Mouse (Mus musculus) c-Kit-positive CD71-positive TER-119-positive erythroid progenitor cells, embryonic 14.5 days (primary cell): ENCODE measurements at regions not wholly inside any gene's neighbourhood (a gene's known extent, or its start where the extent isn't known, plus 50 kb on each side); places are given as distances from the start of the nearest gene placed in this dataset.

Source experiments
- DNase-seq: peaks from one replicate; pipeline ENCODE4 v3.0.0-alpha.2; 2013; ENCODE audit warnings: low spot score

DNA sequence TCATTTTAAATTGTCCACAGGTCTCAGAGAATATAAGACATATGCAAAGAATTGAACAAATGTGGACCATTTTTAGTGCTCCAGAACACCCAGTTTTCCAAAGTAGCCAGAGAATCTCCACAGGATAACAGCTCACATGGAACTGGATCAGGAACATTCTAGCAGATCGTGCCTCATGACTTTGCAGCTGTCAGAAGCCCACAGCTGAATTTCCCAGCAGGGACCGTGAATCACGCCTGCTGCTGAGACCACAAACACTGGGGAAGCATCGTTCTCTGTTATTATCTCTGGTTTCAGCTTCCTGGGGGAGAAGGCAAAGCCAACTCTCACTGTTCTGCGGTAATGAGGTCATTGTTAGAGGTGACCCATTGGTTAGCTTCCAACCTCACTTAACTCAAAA lies 60.4 kb upstream of the Gpr139 start:
- no peak for DNase-seq

DNA sequence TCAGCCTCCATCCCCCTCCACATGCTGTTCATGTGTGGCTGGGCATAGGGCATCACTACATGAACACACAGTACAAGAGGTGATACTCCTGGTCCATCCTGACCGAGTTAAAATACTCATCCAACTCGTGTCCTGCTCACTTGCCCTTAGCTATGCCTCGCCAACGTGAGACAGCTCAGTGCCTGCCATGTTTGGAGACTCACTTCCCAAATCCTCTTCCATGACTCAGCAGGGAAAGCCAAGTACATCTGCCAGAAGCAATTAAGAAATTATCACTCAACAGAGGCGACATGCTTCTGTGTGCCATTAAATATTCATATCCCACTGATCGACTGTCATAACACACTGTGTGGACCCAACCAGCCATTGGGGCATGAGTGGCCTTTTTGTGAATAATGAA lies 51.9 kb upstream of the Gpr139 start:
- DNase-seq = no peak
